Mouse (Mus musculus) limb, embryonic 14.5 days (tissue): ENCODE results near the gene Skp1a. TPM values are rescaled to one million over a fixed set of nuclear protein-coding genes. Genes with fewer than 3 reads are reported as not detected.
"Not testable (repeated sequence)": the region's sequence is repeated elsewhere in the genome, so short reads cannot be mapped to it uniquely, and the experiment has no call there.

Source experiments
- ATAC-seq: fragments of 200-750 bp; cut with Nextera tagmentation; 2 replicates; pipeline ENCODE4 v1.8.0; 2017; ENCODE audit warnings: low read depth, moderate number of reproducible peaks, moderate TSS enrichment; ENCODE audit not compliant: low FRiP score
- DNase-seq: peaks from one replicate; pipeline ENCODE4 v3.0.0-alpha.2; 2015; ENCODE audit warnings: low spot score
- H3K27ac ChIP-seq: fragments of 300-500 bp; sonication (generic); replicated peaks from 2 replicates; pipeline ENCODE4 v1.5.1; 2014; ENCODE audit warnings: low read depth, mild to moderate bottlenecking, low read length, moderate library complexity, mixed read lengths
- H3K27me3 ChIP-seq: fragments of 300-500 bp; sonication (generic); 2 replicates; pipeline ENCODE4 v1.6.1; 2014; ENCODE audit warnings: low read length, mixed read lengths; ENCODE audit not compliant: control insufficient read depth, insufficient read depth
- H3K36me3 ChIP-seq: fragments of 300-500 bp; sonication (generic); 2 replicates; pipeline ENCODE4 v1.6.1; 2014; ENCODE audit warnings: mild to moderate bottlenecking, low read length, moderate library complexity, mixed read lengths; ENCODE audit not compliant: control insufficient read depth, insufficient read depth
- H3K4me1 ChIP-seq: fragments of 300-500 bp; sonication (generic); 2 replicates; pipeline ENCODE4 v1.6.1; 2014; ENCODE audit warnings: antibody characterized with exemption, low read length, mixed read lengths; ENCODE audit not compliant: control insufficient read depth, insufficient read depth
- H3K4me2 ChIP-seq: fragments of 300-500 bp; sonication (generic); replicated peaks from 2 replicates; pipeline ENCODE4 v1.6.1; 2014; ENCODE audit warnings: low read depth, mild to moderate bottlenecking, low read length, moderate library complexity; ENCODE audit not compliant: severe bottlenecking
- H3K4me3 ChIP-seq: fragments of 300-500 bp; sonication (generic); replicated peaks from 2 replicates; pipeline ENCODE4 v1.5.1; 2014; ENCODE audit warnings: low read length
- H3K9ac ChIP-seq: fragments of 300-500 bp; sonication (generic); 2 replicates; pipeline ENCODE4 v1.6.1; 2014; ENCODE audit warnings: mild to moderate bottlenecking, low read depth, low read length, moderate library complexity; ENCODE audit not compliant: severe bottlenecking
- H3K9me3 ChIP-seq: fragments of 300-500 bp; sonication (generic); 2 replicates; pipeline ENCODE4 v1.6.1; 2016; ENCODE audit warnings: low read length; ENCODE audit not compliant: control insufficient read depth
- POLR2A ChIP-seq: fragments of 200-500 bp; IDR thresholded peaks from 2 replicates; pipeline ENCODE4 v1.8.0; 2012; ENCODE audit warnings: inconsistent platforms, mild to moderate bottlenecking, moderate library complexity, borderline replicate concordance; ENCODE audit not compliant: insufficient read depth, insufficient read length; ENCODE audit errors: extremely low read depth
- WGBS: fragments of 180-500 bp; shearing (Covaris S2); extraction: QIAGEN DNeasy Blood & Tissue Kit; methylation state at CpG from one replicate; pipeline ENCODE4 v1.1.7; 2014; 5-methylcytosine and 5-hydroxymethylcytosine counted together
- polyA plus RNA-seq, 2 experiments: library from polyadenylated mRNA; depleted of rRNA in 1 of 2; stranded (reverse) in 1 of 2; unstranded in 1 of 2; fragments of >200 nt; fragmentation: Nextera tagmentation in 1 of 2; extraction: Ambion mirVana in 1 of 2; gene quantifications; 2 replicates each; pipeline versions ENCODE4 v1.2.1 to v1.2.3; 2012 to 2014

The Skp1a gene
- polyA plus RNA-seq (2012; rRNA removed): 134 and 172 TPM in 2 replicates
- 746 and 751 TPM in 2 replicates for polyA plus RNA-seq (2014; fragmentation: Nextera tagmentation; extraction: Ambion mirVana)

DNA sequence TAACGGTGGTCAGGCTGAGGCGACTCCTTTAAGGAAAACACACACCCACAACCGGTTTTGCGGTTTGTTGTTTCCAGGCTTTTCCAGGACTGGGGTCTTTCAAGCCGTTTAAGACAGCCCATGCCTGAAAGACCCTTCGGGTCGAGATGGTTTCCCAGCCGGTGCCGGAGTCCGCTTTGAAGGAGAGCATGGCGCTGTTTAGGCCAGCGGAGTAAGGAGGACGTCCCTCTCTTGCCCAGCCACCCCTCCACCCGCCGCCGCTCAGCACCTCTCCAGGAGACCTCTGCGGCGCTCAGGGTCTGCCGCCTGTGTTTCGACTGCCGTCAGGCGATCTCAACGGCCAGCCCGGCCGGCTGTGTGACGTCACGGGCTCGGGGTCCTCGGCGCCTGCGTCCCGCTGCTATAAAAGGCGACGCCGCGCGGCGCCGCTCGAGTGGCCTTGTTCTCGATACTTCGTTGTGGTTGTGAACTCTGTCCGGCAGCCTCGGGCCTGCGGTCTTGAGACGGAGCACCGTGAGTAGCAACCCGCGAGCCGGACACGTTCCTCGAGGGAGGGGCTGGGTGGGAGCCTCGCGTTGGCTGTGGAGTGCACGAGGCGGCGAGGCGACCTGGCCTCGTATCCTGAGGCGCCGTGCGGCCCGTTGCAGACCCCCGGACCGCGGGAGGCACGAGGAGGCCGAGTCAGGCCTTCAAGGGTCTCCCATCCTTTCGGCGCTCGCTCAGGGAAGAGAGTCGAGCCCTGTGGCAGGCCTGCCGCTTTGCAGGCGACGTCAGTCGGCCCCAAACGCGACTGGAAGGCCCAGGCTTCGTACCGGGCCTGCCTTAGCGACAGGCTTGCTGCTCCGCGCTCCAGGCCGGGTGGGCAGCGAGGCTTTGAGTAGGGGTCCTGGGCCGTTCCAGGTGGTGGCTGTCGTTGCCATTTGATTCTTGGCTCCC lies at the start of gene Skp1a:
Skp1a (plus strand) TSS at position 390 of the 936 bp plus-strand sequence.
- DNase-seq (peak; percentile 92), ATAC-seq (peak; percentile 94)
- Histone ChIP-seq H3K4me1 (peaks cover 16% of the 10 kb centered on the region; the same call in 1 of the 2 replicates), H3K4me3 (peak within 1 kb of the TSS; percentile 100), H3K9me3 (no peaks in the 10 kb centered on the region), H3K27ac (peak within 1 kb of the TSS; percentile 99), H3K9ac (peak within 1 kb of the TSS; percentile 99), H3K4me2 (peak within 1 kb of the TSS; percentile 65), H3K36me3 (no peaks in the 10 kb centered on the region), H3K27me3 (no peaks in the 10 kb centered on the region)
- WGBS: under 1% methylated on average over 68 of the region's 87 CpGs
- TF ChIP-seq POLR2A: peak; percentile 99

DNA sequence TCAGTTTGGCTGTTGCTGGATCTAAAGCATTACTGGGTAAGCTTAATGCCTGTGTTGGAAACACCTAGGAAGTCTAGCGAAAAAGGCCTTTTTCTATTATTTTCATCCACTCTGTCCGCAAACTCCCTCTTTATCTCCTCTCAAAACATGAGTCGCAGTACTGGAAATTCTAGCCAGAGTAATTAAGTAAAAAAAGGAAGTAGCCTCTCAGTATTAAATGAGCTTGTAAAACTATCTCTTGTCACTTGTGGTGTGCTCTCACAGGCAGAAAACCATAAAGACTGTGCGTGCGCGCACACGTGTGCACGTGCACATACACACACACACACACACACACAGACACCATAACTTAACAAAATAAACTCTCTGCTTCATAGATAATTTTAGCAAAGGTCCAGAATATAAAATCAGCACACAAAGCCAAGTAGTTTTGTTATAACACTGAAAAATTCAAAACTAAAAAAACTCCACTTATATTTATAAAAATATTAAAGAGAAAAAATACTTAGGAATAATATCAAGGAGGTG lies 35.2 kb upstream of the Skp1a start:
- ATAC-seq, H3K36me3 ChIP-seq, H3K27me3 ChIP-seq, H3K4me1 ChIP-seq, H3K4me2 ChIP-seq, H3K27ac ChIP-seq, DNase-seq, H3K4me3 ChIP-seq, H3K9ac ChIP-seq, H3K9me3 ChIP-seq: not testable (repeated sequence)
- WGBS: 86% methylated on average over 8 of the region's 8 CpGs

DNA sequence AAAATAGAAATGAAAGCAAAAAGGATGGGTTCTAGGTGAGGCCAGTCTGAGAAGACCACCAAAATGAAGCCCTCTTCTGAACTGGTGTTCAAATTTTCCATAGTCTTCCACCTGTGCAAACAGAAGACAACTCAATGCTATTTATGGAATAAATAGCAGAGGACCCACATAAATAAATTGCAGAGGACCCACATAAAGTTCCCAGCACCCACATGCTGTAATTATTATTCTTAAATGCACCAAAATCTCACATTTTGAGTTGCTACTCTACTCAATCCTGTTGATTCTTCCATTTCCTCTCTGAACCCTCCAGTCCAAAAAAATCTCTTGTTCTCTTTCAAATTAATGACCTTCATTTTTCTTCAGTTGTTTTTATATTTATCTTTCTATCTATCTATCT lies 17.9 kb upstream of the Skp1a start, which contains the start of gene Olfr1371:
Olfr1371 (minus strand) TSS at position 101 of the 400 bp plus-strand sequence.
- H3K9me3 ChIP-seq: no peaks in the 10 kb centered on the region
- DNase-seq: no peak
- no peak within 1 kb of the TSS for H3K4me3 ChIP-seq
- H3K27me3 ChIP-seq: no peaks in the 10 kb centered on the region
- H3K27ac ChIP-seq: no peak within 1 kb of the TSS
- no peak for TF ChIP-seq POLR2A
- H3K4me2 ChIP-seq: no peak within 1 kb of the TSS
- ATAC-seq: no peak
- H3K36me3 ChIP-seq: no peaks in the 10 kb centered on the region
- no peaks in the 10 kb centered on the region for H3K4me1 ChIP-seq
- H3K9ac ChIP-seq: no peak within 1 kb of the TSS

DNA sequence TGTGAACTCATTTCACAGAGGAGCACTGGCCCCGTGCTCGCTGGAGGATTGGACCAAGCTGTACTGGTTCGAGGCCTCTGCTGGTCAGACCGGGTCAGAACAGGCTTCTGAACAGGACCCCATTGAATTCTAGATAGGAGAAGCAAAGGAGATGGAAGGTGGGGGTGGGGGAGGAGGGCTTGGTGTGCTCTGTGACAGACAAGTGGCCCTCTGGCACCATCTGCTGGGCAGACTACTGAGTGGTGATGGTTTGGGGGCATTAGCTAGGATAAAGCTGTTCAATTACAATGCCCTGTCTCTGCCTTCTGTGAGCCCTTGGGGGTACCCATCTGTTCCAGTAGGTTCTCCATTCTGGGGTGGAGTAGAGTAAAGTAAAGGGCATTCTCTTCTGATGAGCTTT lies 11.5 kb upstream of the Skp1a start:
- no peaks in the 10 kb centered on the region for H3K9me3 ChIP-seq
- WGBS: 10% methylated on average over 4 of the region's 4 CpGs
- no peak overlapping the region for H3K4me3 ChIP-seq
- no peak overlapping the region for H3K27ac ChIP-seq
- H3K36me3 ChIP-seq: no peaks in the 10 kb centered on the region
- H3K4me1 ChIP-seq: peaks cover 5% of the 10 kb centered on the region; the same call in 1 of the 2 replicates
- H3K4me2 ChIP-seq: no peak overlapping the region
- ATAC-seq: peak; percentile 50; the same call in 1 of the 2 replicates
- no peaks in the 10 kb centered on the region for H3K27me3 ChIP-seq
- DNase-seq: peak; percentile 77
- H3K9ac ChIP-seq: no peak overlapping the region
- no peak for TF ChIP-seq POLR2A

DNA sequence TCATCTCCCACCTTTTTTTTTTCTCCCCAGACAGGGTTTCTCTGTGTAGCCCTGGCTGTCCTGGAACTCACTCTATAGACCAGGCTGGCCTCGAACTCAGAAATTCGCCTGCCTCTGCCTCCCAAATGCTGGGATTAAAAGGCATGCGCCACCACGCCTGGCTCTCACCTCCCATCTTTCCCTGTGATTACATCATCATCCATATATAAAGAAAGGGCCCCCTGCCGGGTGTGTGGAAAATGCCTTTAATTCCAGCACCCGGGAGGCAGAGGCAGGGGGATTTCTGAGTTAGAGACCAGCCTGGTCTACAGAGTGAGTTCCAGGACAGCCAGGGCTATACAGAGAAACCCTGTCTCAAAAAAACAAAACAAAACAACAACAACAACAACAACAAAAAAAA lies 9.9 kb upstream of the Skp1a start:
- H3K27ac ChIP-seq, H3K27me3 ChIP-seq, DNase-seq, H3K9me3 ChIP-seq, H3K4me3 ChIP-seq, H3K4me2 ChIP-seq, H3K9ac ChIP-seq, ATAC-seq, H3K36me3 ChIP-seq, H3K4me1 ChIP-seq: not testable (repeated sequence)
- 90% methylated on average over 6 of the region's 6 CpGs for WGBS
